Mouse (Mus musculus) heart, embryonic 11.5 days (tissue): Measurements from ENCODE around the gene Pot1b. TPM values are rescaled to one million over a fixed set of nuclear protein-coding genes. Genes with fewer than 3 reads are reported as not detected.

ENCODE experiments used
- ATAC-seq: fragments of 200-750 bp; cut with Nextera tagmentation; replicated peaks from 2 replicates; pipeline ENCODE4 v1.8.0; 2017; ENCODE audit warnings: moderate library complexity; ENCODE audit not compliant: insufficient number of reproducible peaks, low FRiP score, low TSS enrichment
- H3K27ac ChIP-seq: fragments of 300-500 bp; sonication (generic); 2 replicates; pipeline ENCODE4 v1.5.1; 2014; ENCODE audit warnings: mild to moderate bottlenecking, low read depth, low read length
- H3K27me3 ChIP-seq: fragments of 300-500 bp; sonication (generic); 2 replicates; pipeline ENCODE4 v1.6.1; 2014; ENCODE audit warnings: mild to moderate bottlenecking, low read length, mixed read lengths; ENCODE audit not compliant: control insufficient read depth, insufficient read depth
- H3K36me3 ChIP-seq: fragments of 300-500 bp; sonication (generic); 2 replicates; pipeline ENCODE4 v1.6.1; 2014; ENCODE audit warnings: mild to moderate bottlenecking, low read length, moderate library complexity, mixed read lengths; ENCODE audit not compliant: control insufficient read depth, insufficient read depth
- H3K4me1 ChIP-seq: fragments of 300-500 bp; sonication (generic); 2 replicates; pipeline ENCODE4 v1.6.1; 2014; ENCODE audit warnings: low read length; ENCODE audit not compliant: control insufficient read depth, insufficient read depth
- H3K4me2 ChIP-seq: fragments of 300-500 bp; sonication (generic); 2 replicates; pipeline ENCODE4 v1.6.1; 2014; ENCODE audit warnings: mild to moderate bottlenecking, moderate library complexity
- H3K4me3 ChIP-seq: fragments of 300-500 bp; sonication (generic); 2 replicates; pipeline ENCODE4 v1.5.1; 2014; ENCODE audit warnings: low read depth, low read length
- H3K9ac ChIP-seq: fragments of 300-500 bp; sonication (generic); 2 replicates; pipeline ENCODE4 v1.6.1; 2014; ENCODE audit warnings: mild to moderate bottlenecking, low read depth, low read length, moderate library complexity
- H3K9me3 ChIP-seq: fragments of 300-500 bp; sonication (generic); replicated peaks from 2 replicates; pipeline ENCODE4 v1.6.1; 2016; ENCODE audit warnings: low read length; ENCODE audit not compliant: control insufficient read depth
- WGBS: fragments of 180-500 bp; shearing (Covaris S2); extraction: QIAGEN DNeasy Blood & Tissue Kit; methylation state at CpG from one replicate; pipeline ENCODE4 v1.1.7; 2014; ENCODE audit not compliant: insufficient replicate concordance; 5-methylcytosine and 5-hydroxymethylcytosine counted together
- polyA plus RNA-seq: library from polyadenylated mRNA; unstranded; fragments of >200 nt; fragmentation: Nextera tagmentation; extraction: Ambion mirVana; gene quantifications from 2 replicates; pipeline ENCODE4 v1.2.1, GENCODE M21; 2014

Gene Pot1b
- 4.4 and 6.2 TPM in 2 replicates for polyA plus RNA-seq

DNA sequence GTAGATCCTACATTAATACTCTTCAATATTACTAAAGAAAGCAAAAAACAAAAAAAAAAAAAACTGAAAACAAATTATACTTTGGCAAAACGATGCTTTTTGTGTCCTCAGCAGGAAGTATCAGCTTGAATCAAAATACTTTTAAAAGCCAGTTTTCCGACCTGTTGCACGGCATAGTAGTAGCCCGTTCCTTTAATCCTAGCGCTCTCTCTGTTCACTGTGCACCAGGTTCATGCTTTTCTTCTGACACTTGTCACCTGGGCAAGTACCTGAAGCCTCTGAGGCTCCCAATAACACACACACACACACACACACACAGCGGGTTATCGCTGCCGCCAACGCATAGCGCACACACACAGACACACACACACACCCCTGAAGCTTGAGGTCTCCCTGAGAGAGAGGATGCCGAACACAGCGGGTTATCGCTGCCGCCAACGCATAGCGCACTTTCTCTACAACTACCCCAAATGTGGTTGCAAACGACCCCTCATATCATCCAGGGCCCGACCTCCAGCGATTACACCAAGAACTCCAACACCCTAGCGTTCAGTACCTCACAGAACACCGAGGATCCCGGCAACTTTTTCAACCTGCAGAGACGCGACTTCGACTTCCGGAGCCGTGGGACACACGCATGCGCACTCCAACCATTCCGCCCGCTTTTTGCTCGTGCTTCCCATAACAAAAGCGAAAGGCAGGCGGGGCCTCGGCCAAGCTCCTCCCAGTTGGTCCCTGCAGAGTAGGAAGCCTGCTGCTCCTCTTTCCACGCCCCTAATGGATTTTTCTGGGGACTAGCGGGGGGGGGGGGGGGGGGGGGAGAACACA is at the start of gene Pot1b:
Gene Pot1b, minus strand, starts transcription at position 645 of the 828 bp plus-strand sequence.
- WGBS, result under 1% methylated on average over 36 of the region's 37 CpGs
- H3K9ac ChIP-seq, result peak within 1 kb of the TSS; percentile 77

DNA sequence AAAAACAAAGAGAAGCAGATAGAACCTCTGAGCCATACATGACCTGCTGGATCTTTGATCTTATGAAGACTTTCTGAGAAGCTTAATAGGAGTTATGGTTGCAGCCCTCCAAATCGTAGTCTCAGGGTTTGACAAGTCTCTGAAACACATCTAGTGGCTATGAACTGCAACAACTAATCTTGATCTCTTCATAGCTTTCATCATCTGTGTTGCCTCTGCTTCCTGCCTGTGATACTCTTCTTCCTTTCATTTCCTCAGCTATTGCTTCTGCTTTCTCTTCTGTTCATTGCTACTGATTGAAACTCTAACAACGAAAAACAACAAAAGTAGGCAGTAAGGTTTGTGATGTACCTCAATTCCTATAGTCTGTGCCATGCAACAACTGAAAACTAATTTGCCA is 38.7 kb upstream of the Pot1b start:
- no peaks in the 10 kb centered on the region for H3K9me3 ChIP-seq
- no peaks in the 10 kb centered on the region for H3K4me1 ChIP-seq
- H3K4me2 ChIP-seq, result no peak overlapping the region
- H3K27ac ChIP-seq, result no peak overlapping the region
- no peaks in the 10 kb centered on the region for H3K27me3 ChIP-seq
- no peak overlapping the region for H3K9ac ChIP-seq
- H3K4me3 ChIP-seq, result no peak overlapping the region
- no peak for ATAC-seq
- no peaks in the 10 kb centered on the region for H3K36me3 ChIP-seq
- 72% methylated on average over 2 of the region's 2 CpGs for WGBS

More for the DNA sequence above, at the start of gene Pot1b:
- no peaks in the 10 kb centered on the region for H3K4me1 ChIP-seq
- H3K27me3 ChIP-seq, result no peaks in the 10 kb centered on the region
- H3K4me3 ChIP-seq, result peak within 1 kb of the TSS; percentile 75
- no peaks in the 10 kb centered on the region for H3K9me3 ChIP-seq
- peak; percentile 98 for ATAC-seq
- no peaks in the 10 kb centered on the region for H3K36me3 ChIP-seq
- 0 out of 2 replicates have a peak within 1 kb of the TSS, but pooled peaks have one; percentile 54 for H3K27ac ChIP-seq
- peak within 1 kb of the TSS; percentile 81 for H3K4me2 ChIP-seq

DNA sequence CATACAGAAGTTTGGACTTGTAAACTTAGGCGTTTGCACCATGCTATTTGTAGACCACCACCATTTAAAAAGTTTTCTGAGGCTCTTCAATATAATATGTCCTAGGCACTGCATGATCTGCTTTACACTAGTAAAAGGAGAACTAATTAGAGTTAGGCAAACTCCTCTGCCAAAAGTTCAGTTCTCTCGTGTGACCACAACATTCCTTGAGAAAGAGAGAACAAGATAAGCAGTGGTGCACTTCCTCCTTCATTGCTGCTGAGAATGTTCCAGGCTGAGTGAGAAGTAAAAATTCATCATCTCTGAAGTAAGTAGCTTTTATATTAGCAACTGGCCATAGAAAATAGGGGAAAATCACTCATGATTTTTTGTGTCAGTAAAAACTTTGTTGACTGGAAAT is 37.4 kb upstream of the Pot1b start, which contains the start of gene Adgre4:
Gene Adgre4, plus strand, starts transcription at position 199 of the 400 bp plus-strand sequence.
- no peak within 1 kb of the TSS for H3K4me2 ChIP-seq
- 43% methylated on average over 2 of the region's 2 CpGs for WGBS
- H3K4me3 ChIP-seq, result no peak within 1 kb of the TSS
- H3K27me3 ChIP-seq, result no peaks in the 10 kb centered on the region
- no peaks in the 10 kb centered on the region for H3K9me3 ChIP-seq
- H3K4me1 ChIP-seq, result no peaks in the 10 kb centered on the region
- H3K27ac ChIP-seq, result no peak within 1 kb of the TSS
- no peak for ATAC-seq
- H3K36me3 ChIP-seq, result no peaks in the 10 kb centered on the region
- H3K9ac ChIP-seq, result no peak within 1 kb of the TSS

DNA sequence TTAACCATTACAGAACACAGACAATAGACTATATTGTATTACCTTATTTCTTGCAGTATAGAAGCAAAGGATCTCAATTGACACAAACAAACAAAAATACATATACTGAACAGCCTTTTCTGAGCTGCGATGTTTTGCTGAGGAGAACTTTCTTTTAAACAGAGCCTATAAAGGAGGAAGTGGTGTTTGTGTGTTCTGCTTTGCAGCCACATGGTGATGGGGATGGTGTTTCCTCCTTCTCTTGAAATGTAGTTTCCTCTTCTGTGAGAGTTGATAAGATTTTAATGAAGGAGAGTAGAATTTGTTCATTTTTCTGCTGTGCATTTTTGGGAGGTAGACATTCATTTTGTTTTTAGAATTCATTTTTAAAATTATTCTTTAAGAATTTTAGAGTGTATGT is 24.2 kb upstream of the Pot1b start:
- no peak for ATAC-seq
- H3K9me3 ChIP-seq, result no peaks in the 10 kb centered on the region
- H3K4me1 ChIP-seq, result no peaks in the 10 kb centered on the region
- no peak overlapping the region for H3K4me2 ChIP-seq
- no peaks in the 10 kb centered on the region for H3K36me3 ChIP-seq
- H3K9ac ChIP-seq, result no peak overlapping the region
- H3K4me3 ChIP-seq, result no peak overlapping the region
- H3K27me3 ChIP-seq, result no peaks in the 10 kb centered on the region
- H3K27ac ChIP-seq, result no peak overlapping the region
- WGBS, result 84% methylated on average over 1 of the region's 1 CpGs

DNA sequence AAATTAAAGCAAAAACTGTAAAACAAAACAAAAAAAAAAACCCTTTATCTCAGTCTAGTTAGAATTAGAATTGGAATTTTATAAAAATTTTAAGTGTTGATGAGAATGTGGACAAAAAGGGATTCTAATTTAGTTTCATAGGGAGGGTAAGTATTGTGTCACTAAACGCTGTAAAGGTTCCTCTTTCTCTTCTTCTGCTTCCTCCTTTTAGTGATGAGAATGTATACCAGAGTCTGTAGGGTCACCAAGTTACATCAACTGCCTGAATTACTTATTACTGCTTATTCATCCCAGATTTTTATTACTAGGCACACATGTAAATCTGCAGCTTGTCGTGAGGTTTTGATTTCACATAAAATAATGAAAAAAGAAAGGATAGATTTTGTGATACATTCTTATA is 13.8 kb upstream of the Pot1b start:
- H3K4me1 ChIP-seq, result no peaks in the 10 kb centered on the region
- no peak for ATAC-seq
- no peak overlapping the region for H3K9ac ChIP-seq
- no peaks in the 10 kb centered on the region for H3K27me3 ChIP-seq
- H3K4me3 ChIP-seq, result no peak overlapping the region
- no peak overlapping the region for H3K27ac ChIP-seq
- H3K9me3 ChIP-seq, result no peaks in the 10 kb centered on the region
- WGBS, result 57% methylated on average over 2 of the region's 2 CpGs
- H3K36me3 ChIP-seq, result no peaks in the 10 kb centered on the region
- H3K4me2 ChIP-seq, result no peak overlapping the region

DNA sequence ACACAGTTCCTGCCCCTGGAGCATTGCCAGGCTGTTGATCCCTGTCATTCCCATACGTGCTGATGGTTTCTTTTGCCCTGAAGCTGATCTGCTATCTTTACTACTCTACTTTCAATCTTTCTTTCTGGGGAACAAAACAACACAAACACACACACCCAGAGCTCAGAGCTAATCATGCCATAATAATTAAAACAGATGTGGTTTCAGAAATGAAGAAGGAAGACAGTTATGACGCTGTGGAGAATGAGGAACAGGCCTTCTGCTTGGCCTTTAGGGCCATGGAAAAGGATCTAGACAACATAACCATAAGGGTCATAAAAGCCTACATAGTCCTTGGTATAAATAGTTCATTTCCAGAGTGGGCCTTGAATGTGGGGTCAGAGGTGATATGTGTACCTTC is 9.8 kb upstream of the Pot1b start:
- no peak for ATAC-seq
- no peaks in the 10 kb centered on the region for H3K27me3 ChIP-seq
- no peaks in the 10 kb centered on the region for H3K36me3 ChIP-seq
- no peak overlapping the region for H3K4me3 ChIP-seq
- H3K27ac ChIP-seq, result no peak overlapping the region
- 63% methylated on average over 2 of the region's 2 CpGs for WGBS
- H3K4me2 ChIP-seq, result no peak overlapping the region
- H3K9ac ChIP-seq, result no peak overlapping the region
- H3K4me1 ChIP-seq, result no peaks in the 10 kb centered on the region
- no peaks in the 10 kb centered on the region for H3K9me3 ChIP-seq

DNA sequence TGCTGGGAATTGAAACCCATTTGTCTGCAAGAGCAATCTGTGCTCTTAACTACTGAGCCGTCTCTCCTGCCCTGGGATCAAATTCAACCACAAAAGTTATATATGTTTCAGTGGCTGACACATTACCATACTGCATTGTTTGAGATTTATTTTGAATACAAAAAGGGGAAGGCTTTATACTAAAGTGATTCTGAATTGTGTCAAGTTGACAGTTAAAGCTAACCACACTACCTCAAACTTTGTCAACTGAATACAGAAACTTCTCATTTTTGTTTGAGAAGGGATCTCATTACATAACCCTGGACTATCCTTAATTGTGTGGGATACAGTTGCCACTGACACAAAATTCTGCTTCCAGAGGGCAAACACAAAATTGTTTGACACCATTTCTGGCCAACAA is 8.8 kb upstream of the Pot1b start:
- ATAC-seq, result no peak
- no peak overlapping the region for H3K27ac ChIP-seq
- WGBS, result 68% methylated on average over 1 of the region's 1 CpGs

DNA sequence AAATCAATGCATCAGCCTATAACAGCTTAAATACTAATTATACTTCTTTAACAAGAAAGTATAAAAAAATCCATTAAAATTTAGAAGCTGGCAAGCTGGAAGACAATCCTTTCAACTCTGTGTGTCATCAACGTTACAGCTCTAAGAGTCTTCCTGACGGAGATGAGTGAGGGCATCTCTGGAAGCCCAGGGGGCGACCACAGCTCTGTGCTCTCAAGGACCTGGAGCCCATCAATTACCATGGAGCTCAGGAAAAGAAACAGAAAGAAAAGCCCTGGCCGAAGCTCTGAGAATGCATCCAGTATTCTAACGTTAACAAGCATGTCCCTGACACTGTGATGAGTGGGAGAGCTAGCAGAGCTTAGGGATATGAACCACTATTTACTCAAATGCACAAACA is 9.6 kb downstream of the Pot1b start:
- Histone ChIP-seq H3K9me3 (no peaks in the 10 kb centered on the region), H3K4me1 (no peaks in the 10 kb centered on the region), H3K27me3 (no peaks in the 10 kb centered on the region), H3K27ac (no peak overlapping the region), H3K9ac (no peak overlapping the region), H3K4me2 (no peak overlapping the region), H3K4me3 (no peak overlapping the region), H3K36me3 (no peaks in the 10 kb centered on the region)
- 72% methylated on average over 5 of the region's 5 CpGs for WGBS
- no peak for ATAC-seq

More for the DNA sequence above, 8.8 kb upstream of the Pot1b start:
- Histone ChIP-seq H3K9me3 (no peaks in the 10 kb centered on the region), H3K27me3 (no peaks in the 10 kb centered on the region), H3K36me3 (no peaks in the 10 kb centered on the region), H3K4me2 (no peak overlapping the region), H3K9ac (no peak overlapping the region), H3K4me3 (no peak overlapping the region), H3K4me1 (no peaks in the 10 kb centered on the region)
